Mouse (Mus musculus): ENCODE data around the gene Pmis2.

DNA sequence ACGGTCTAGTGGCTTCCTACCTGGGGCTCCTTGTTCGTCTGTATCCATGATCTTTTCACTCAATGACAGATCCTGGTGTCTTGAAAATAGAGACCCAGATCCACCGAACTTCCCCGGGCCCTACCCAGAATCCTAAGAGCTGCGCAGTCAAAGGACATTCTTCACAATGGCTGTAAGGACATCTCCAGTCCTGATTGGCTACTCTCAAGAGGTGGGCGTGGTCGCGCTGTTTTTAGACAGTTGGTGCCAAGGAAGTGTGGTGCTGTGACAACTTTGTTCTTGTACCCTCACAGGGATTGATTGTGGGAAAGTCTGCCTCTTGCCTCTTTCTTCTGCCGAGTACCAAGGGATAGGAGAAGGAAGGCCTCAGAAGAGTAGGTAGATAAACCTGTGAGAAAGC lies at the start of gene Pmis2:
- TF ChIP-seq CTCF (IDR thresholded peaks at IDR 0.05; ENCODE audit: low read depth) (no peak), EP300 (optimal IDR thresholded peaks at IDR 0.05) (no peak)
